Mouse (Mus musculus): ENCODE results near the gene Etv4. TPM values are rescaled to one million over a fixed set of nuclear protein-coding genes. Genes with fewer than 3 reads are reported as not detected.

The Etv4 gene
- 1.1 TPM in 1 of 2 replicates, not detected in the other for polyA plus RNA-seq (2012; ENCODE audit: insufficient read depth, insufficient read length, missing spikeins)

DNA sequence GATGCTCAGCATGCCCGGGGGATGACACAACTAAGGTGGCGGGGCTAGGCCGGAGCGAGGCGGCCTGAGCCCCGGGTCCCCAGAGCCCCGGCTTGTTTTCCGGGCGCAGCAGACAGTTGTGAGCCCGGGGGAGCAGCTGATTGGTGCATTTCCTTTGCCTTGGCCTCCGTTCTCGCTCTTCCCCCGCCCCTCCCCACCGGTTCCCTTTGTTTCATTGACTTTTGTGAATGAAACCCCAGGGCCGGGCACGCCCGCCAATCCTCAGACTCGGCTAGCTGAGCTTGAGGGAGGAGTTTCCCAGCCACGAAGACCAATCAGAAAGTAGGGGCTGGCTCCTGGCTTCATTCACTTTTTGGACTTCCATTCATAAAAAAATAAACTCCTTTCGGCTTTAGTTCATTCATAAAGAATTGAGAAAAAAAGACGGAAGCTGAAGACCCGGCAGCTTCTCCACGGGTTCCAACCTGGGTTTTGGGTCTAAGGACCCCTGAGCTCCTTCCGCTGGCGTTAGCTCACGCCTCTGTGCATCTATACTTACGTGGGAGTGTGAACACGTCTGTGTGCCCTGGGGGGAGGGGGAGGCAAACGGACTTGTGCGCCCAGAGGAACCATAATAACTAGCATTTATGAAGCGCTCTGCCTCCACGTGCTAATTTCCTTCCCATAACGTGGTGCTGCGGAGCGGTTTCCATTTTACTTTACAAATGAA is at the start of gene Etv4:
Gene Etv4 (minus strand): TSS at position 229 of the 709 bp plus-strand sequence.
- no peak for TF ChIP-seq POLR2A (IDR thresholded peaks at IDR 0.05; ENCODE audit: borderline replicate concordance, low read depth, low read length)
- TF ChIP-seq CTCF (IDR thresholded peaks at IDR 0.05; ENCODE audit: low read depth, low read length) = no peak
- H3K27ac ChIP-seq (ENCODE audit: insufficient read depth, low read depth, low read length) = no peak within 1 kb of the TSS
- H3K4me1 ChIP-seq (ENCODE audit: control insufficient read depth, insufficient read depth, low read length) = peaks cover 5% of the 10 kb centered on the region; the same call in 1 of the 2 replicates
- H3K4me3 ChIP-seq (ENCODE audit: insufficient read depth, low read length) = peak within 1 kb of the TSS; percentile 62

DNA sequence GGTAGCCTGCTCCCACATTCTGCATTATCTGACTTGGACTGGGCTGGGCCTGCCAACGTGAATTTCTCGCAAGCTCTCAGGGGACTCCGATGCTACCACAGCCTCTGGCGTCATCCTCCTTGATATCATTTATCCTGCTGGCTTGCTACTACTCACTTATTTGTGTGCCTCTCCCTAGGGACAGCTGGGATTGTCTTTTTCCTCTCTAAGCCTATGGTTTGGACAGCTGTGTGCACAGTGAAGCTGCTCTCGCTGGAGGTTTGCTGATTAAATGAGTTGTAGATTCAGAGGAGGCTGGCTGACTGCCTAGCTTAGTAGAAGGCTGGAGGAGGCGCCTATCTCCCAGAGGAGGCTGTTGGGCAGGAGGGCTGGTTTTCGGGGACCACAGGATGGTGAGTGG is 46.8 kb upstream of the Etv4 start:
- H3K27ac ChIP-seq (ENCODE audit: insufficient read depth, low read depth, low read length) = no peak overlapping the region
- H3K4me3 ChIP-seq (ENCODE audit: insufficient read depth, low read length) = no peak overlapping the region
- TF ChIP-seq CTCF (IDR thresholded peaks at IDR 0.05; ENCODE audit: low read depth, low read length) (no peak), POLR2A (IDR thresholded peaks at IDR 0.05; ENCODE audit: borderline replicate concordance, low read depth, low read length) (no peak)
- H3K4me1 ChIP-seq (ENCODE audit: control insufficient read depth, insufficient read depth, low read length) = no peaks in the 10 kb centered on the region

DNA sequence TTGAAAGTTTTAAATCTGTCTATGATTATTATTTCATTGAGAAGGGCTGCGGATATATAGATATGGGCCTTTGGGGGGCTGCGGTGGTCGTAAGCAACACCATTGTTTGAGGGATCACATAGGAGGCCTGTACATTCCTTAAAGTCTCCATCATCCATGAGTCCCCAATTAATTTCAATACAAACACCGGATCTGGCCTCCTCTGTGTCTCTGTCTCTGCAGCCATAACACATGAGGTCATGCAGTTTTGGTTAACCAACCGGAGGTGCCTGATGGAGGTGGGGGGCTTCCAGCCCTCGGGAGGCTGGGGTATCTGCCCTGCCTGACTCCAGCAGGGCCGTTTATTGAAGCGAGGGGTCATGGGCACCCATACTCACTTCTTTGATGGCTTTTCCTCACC is 45.4 kb upstream of the Etv4 start:
- no peak overlapping the region for H3K27ac ChIP-seq (ENCODE audit: insufficient read depth, low read depth, low read length)
- H3K4me3 ChIP-seq (ENCODE audit: insufficient read depth, low read length) = no peak overlapping the region
- no peaks in the 10 kb centered on the region for H3K4me1 ChIP-seq (ENCODE audit: control insufficient read depth, insufficient read depth, low read length)
- TF ChIP-seq POLR2A (IDR thresholded peaks at IDR 0.05; ENCODE audit: borderline replicate concordance, low read depth, low read length) (no peak), CTCF (IDR thresholded peaks at IDR 0.05; ENCODE audit: low read depth, low read length) (no peak)

DNA sequence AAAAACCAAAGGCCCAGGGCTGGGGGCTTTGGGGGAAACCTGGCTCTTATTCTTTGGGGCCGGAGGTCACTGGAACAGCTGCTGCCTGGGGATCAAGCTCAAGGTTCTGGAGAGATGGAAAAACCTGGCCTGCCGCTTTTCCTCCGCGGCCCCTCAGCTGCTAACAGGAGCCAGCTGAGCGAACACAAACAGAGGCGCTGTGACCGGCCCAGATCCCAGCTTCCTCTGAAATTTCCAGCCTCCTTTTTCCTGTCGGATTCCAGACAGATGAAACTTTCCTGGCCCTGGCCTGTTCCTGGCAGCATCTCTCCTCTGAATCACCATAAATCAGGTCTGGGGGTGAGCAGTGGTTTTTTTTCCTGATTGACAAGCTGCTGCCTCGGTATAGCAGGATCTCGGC is 44.9 kb upstream of the Etv4 start:
- H3K4me1 ChIP-seq (ENCODE audit: control insufficient read depth, insufficient read depth, low read length) = no peaks in the 10 kb centered on the region
- TF ChIP-seq POLR2A (IDR thresholded peaks at IDR 0.05; ENCODE audit: borderline replicate concordance, low read depth, low read length) = no peak
- no peak for TF ChIP-seq CTCF (IDR thresholded peaks at IDR 0.05; ENCODE audit: low read depth, low read length)
- no peak overlapping the region for H3K4me3 ChIP-seq (ENCODE audit: insufficient read depth, low read length)
- no peak overlapping the region for H3K27ac ChIP-seq (ENCODE audit: insufficient read depth, low read depth, low read length)

DNA sequence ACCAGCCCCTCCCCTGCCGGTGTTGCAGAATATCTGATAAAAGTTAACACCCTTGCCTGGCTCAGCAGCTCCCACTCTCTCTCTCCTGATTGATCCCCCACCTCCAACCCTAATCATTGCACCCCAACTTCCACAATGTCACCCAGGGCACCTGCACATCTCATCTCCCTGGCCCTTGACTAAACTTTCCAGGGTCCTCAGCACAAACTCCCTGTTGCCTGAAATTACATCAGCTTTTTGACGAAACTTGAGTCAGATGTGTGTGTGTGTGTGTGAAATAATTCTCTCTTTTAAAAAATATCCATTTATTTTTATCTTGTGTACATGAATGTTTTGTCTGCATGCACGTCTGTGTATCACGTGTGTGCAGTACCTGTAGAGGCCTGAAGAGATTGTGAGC is 43.5 kb upstream of the Etv4 start:
- Histone ChIP-seq H3K4me3 (ENCODE audit: insufficient read depth, low read length) (no peak overlapping the region), H3K27ac (ENCODE audit: insufficient read depth, low read depth, low read length) (no peak overlapping the region), H3K4me1 (ENCODE audit: control insufficient read depth, insufficient read depth, low read length) (no peaks in the 10 kb centered on the region)
- TF ChIP-seq CTCF (IDR thresholded peaks at IDR 0.05; ENCODE audit: low read depth, low read length) (no peak), POLR2A (IDR thresholded peaks at IDR 0.05; ENCODE audit: borderline replicate concordance, low read depth, low read length) (no peak)

DNA sequence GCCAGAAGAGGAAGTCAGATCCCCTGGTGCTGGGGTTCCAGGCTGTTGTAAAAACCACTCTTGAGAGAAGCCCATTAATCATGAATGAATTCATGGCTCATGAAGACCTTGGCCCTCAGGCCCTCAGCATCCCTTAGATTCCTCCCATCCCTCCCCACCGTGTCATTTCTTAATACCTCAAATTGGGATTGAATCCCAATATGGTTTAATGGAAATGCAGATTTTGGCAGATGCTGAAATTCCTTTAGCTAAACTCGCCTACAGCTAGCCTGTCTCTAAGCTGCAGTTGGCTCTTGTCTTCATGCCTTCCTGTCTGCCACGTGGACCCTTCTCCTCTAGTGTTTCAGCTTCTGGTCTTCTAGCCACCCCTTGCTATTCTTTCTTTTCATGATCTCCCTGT is 38.0 kb upstream of the Etv4 start:
- Histone ChIP-seq H3K4me1 (ENCODE audit: control insufficient read depth, insufficient read depth, low read length) (no peaks in the 10 kb centered on the region), H3K4me3 (ENCODE audit: insufficient read depth, low read length) (no peak overlapping the region), H3K27ac (ENCODE audit: insufficient read depth, low read depth, low read length) (no peak overlapping the region)
- TF ChIP-seq CTCF (IDR thresholded peaks at IDR 0.05; ENCODE audit: low read depth, low read length) (no peak), POLR2A (IDR thresholded peaks at IDR 0.05; ENCODE audit: borderline replicate concordance, low read depth, low read length) (no peak)

DNA sequence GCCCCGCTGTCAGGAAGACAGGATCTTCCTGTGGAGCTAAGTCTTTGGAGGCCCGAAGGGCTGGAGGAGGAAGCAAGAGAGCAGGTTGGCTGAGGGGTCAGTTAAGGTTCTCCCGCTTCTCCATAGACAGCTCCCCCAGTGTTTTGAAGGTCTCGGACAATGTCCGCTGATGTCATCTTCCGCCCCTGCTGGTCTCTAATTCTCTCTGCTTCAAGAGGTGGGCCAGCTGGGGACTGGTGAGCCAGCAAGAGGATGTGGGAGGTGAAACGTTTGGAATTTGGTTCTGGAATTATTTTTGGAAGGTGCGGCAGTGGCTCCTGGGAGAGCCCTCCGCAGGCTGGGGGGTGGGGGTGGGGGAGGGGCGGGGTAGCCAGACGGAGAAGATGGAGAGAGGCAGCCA is 35.7 kb upstream of the Etv4 start:
- Histone ChIP-seq H3K4me1 (ENCODE audit: control insufficient read depth, insufficient read depth, low read length) (no peaks in the 10 kb centered on the region), H3K4me3 (ENCODE audit: insufficient read depth, low read length) (no peak overlapping the region), H3K27ac (ENCODE audit: insufficient read depth, low read depth, low read length) (no peak overlapping the region)
- TF ChIP-seq POLR2A (IDR thresholded peaks at IDR 0.05; ENCODE audit: borderline replicate concordance, low read depth, low read length) (no peak), CTCF (IDR thresholded peaks at IDR 0.05; ENCODE audit: low read depth, low read length) (no peak)

DNA sequence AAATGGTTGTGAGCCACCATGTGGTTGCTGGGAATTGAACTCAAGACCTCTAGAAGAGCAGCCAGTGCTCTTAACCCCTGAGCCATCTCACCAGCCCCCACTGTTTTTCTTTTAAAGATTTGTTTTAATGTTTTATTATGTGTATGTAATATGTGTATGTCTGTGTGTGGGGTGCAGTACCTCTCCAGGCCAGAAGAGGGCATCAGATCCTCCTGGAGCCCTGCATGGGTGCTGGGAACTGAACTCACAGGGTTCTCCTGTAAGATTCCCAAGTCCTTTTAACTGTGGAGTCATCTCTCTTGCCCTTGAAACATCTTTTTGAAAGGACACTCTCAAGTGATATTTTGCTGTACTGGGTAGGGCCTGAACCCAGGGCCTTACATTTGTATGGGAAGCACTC is 34.7 kb upstream of the Etv4 start:
- Histone ChIP-seq H3K4me3 (ENCODE audit: insufficient read depth, low read length) (no peak overlapping the region), H3K4me1 (ENCODE audit: control insufficient read depth, insufficient read depth, low read length) (no peaks in the 10 kb centered on the region), H3K27ac (ENCODE audit: insufficient read depth, low read depth, low read length) (no peak overlapping the region)
- TF ChIP-seq POLR2A (IDR thresholded peaks at IDR 0.05; ENCODE audit: borderline replicate concordance, low read depth, low read length) = no peak
- no peak for TF ChIP-seq CTCF (IDR thresholded peaks at IDR 0.05; ENCODE audit: low read depth, low read length)

DNA sequence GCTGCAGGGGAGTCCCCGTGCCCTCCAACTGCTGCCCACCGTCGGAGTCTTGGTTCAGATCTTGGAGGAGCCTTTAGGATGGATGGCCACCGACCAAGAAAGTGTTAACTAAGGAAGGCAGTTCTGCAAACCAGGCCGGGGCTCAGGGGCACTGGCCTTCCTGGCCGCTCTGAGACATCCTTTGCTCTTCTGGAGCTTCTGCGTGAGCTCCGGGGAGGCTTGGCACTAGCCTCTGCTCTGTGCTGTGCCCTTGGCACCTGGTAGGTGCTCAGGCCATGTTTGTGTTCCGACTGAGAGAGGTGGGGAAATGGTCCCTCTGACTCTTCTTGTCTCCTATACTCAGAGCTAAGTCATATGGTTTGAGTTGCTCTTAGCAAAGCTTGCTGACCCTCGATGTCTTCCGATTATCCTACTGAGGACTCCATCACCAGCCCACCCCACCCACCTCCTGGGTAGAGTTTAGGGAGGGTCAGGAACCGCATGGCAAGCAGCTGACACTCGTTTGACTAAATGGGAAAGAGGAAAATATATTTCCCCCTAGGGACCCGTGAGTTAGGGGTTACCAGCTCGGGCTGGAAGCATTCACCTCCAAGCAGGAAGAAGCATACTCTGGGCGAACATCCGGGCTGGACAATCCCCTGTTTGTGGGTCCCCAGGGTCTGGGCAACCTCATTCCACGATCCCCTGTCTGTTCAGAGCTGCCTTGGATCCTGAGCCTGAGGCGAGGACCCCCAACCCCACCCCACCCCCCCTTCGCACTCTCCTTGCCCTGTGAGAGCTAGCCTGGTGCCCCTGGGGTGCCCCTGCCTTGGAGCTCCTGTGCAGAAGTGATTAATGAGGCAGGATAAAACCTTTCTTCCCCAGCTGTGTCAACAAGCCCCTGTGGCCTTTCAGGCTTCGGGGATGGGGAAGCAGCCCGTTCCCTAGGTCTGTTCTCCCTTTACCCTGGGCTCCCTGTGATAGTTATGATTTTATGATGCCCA is 30.2 kb upstream of the Etv4 start:
- TF ChIP-seq CTCF (IDR thresholded peaks at IDR 0.05; ENCODE audit: low read depth, low read length) (no peak), POLR2A (IDR thresholded peaks at IDR 0.05; ENCODE audit: borderline replicate concordance, low read depth, low read length) (no peak)
- Histone ChIP-seq H3K4me3 (ENCODE audit: insufficient read depth, low read length) (no peak overlapping the region), H3K27ac (ENCODE audit: insufficient read depth, low read depth, low read length) (no peak overlapping the region), H3K4me1 (ENCODE audit: control insufficient read depth, insufficient read depth, low read length) (no peaks in the 10 kb centered on the region)

All from bone marrow macrophage, adult 2 months (primary cell).